16 mouse cellular contexts compared by ENCODE assay signal in genomic region chr8:86204421-86205229, GRCm38 (mm10).
DNase-seq lines count a peak whose midpoint lies in the region; ATAC-seq and TF ChIP-seq lines count a peak whose summit lies in the region.
"Had no signal": no experiment of that assay in that cellular context is flagged by ENCODE, and none has a peak within 500 bp of the region (broad histone marks: within the 10 kb centered on the region; RNA-seq: fewer than 3 reads in every experiment).

No protein-coding gene starts in this region.

- H3K9ac ChIP-seq in hindbrain, embryonic 12.5 days: no peak overlapping the region
- H3K9ac ChIP-seq in hindbrain, embryonic 16.5 days (ENCODE audit: low read depth, low read length): no peak overlapping the region
- H3K9ac ChIP-seq: forebrain, embryonic 15.5 days; limb, embryonic 15.5 days had no signal

- H3K4me2 ChIP-seq in hindbrain, embryonic 12.5 days (replicated peaks): no peak overlapping the region
- H3K4me2 ChIP-seq in hindbrain, embryonic 16.5 days (ENCODE audit: low read length): no peak overlapping the region
- H3K4me2 ChIP-seq: forebrain, embryonic 15.5 days; limb, embryonic 15.5 days had no signal

- H3K27ac ChIP-seq in hindbrain, embryonic 12.5 days: no peak overlapping the region
- no peak overlapping the region for H3K27ac ChIP-seq in hindbrain, embryonic 10.5 days
- H3K27ac ChIP-seq in hindbrain, embryonic 16.5 days (ENCODE audit: low read depth, low read length): peak overlapping the region; percentile 51
- H3K27ac ChIP-seq in kidney, adult 2 months (ENCODE audit: insufficient read depth, low read depth, low read length): no peak overlapping the region
- H3K27ac ChIP-seq: forebrain, embryonic 15.5 days; limb, embryonic 15.5 days had no signal

- no peak for DNase-seq in hindbrain, embryonic 10.5 days (ENCODE audit: low spot score)
- DNase-seq in retina, postnatal 1 day: peak; percentile 38
- DNase-seq in retina, embryonic 14.5 days (ENCODE audit: low spot score): no peak
- DNase-seq in right cerebral cortex, postnatal 4 days: no peak
- DNase-seq in kidney, adult 2 months: no peak
- DNase-seq: adrenal gland, postnatal 25 days; heart, adult 18-20 months; kidney, postnatal 10 days; lung, adult 18-20 months; lung, postnatal 4 days; right cerebral cortex, postnatal 14 days had no signal

- H3K36me3 ChIP-seq in hindbrain, embryonic 12.5 days: no peaks in the 10 kb centered on the region
- H3K36me3 ChIP-seq in hindbrain, embryonic 10.5 days: no peaks in the 10 kb centered on the region
- H3K36me3 ChIP-seq in hindbrain, embryonic 16.5 days (ENCODE audit: control insufficient read depth, insufficient read depth, low read length): no peaks in the 10 kb centered on the region
- H3K36me3 ChIP-seq in kidney, adult 2 months (ENCODE audit: control insufficient read depth, insufficient read depth, low read length): no peaks in the 10 kb centered on the region
- H3K36me3 ChIP-seq: forebrain, embryonic 15.5 days; limb, embryonic 15.5 days had no signal

- no peak for TF ChIP-seq CTCF in kidney, adult 2 months (conservative IDR thresholded peaks at IDR 0.05; ENCODE audit: insufficient read depth, insufficient read length, low read depth, low read length)

- H3K4me1 ChIP-seq in hindbrain, embryonic 12.5 days: peaks cover 11% of the 10 kb centered on the region; the same call in 1 of the 2 replicates
- H3K4me1 ChIP-seq in hindbrain, embryonic 10.5 days (replicated peaks): peaks cover 9% of the 10 kb centered on the region; the same call in 1 of the 2 replicates
- H3K4me1 ChIP-seq in hindbrain, embryonic 16.5 days (ENCODE audit: control insufficient read depth, insufficient read depth, low read depth, low read length): peaks cover 4% of the 10 kb centered on the region
- no peaks in the 10 kb centered on the region for H3K4me1 ChIP-seq in kidney, adult 2 months (ENCODE audit: control insufficient read depth, insufficient read depth, low read length)

- no peak overlapping the region for H3K4me3 ChIP-seq in hindbrain, embryonic 12.5 days
- no peak overlapping the region for H3K4me3 ChIP-seq in hindbrain, embryonic 10.5 days
- H3K4me3 ChIP-seq in hindbrain, embryonic 16.5 days (ENCODE audit: low read length): no peak overlapping the region
- H3K4me3 ChIP-seq in kidney, adult 2 months (ENCODE audit: insufficient read depth, low read depth, low read length): no peak overlapping the region
- H3K4me3 ChIP-seq: forebrain, embryonic 15.5 days; limb, embryonic 15.5 days had no signal

- 0 out of 2 replicates have a peak, but pooled peaks cover 2% of the 10 kb centered on the region for H3K27me3 ChIP-seq in hindbrain, embryonic 12.5 days
- H3K27me3 ChIP-seq in hindbrain, embryonic 10.5 days (ENCODE audit: insufficient read depth, poor library complexity, severe bottlenecking): no peaks in the 10 kb centered on the region
- no peaks in the 10 kb centered on the region for H3K27me3 ChIP-seq in hindbrain, embryonic 16.5 days (replicated peaks; ENCODE audit: control insufficient read depth, insufficient read depth, low read length)
- no peaks in the 10 kb centered on the region for H3K27me3 ChIP-seq in kidney, adult 2 months (replicated peaks; ENCODE audit: control insufficient read depth, insufficient read depth, low read length)
- H3K27me3 ChIP-seq: forebrain, embryonic 15.5 days; limb, embryonic 15.5 days had no signal

- TF ChIP-seq POLR2A in kidney, adult 2 months (IDR thresholded peaks at IDR 0.05; ENCODE audit: low read depth, low read length): no peak

- 40% methylated on average over 6 of the region's 6 CpGs for WGBS in hindbrain, embryonic 12.5 days
- 63% methylated on average over 6 of the region's 6 CpGs for WGBS in hindbrain, embryonic 10.5 days
- WGBS in hindbrain, embryonic 16.5 days: 25% methylated on average over 6 of the region's 6 CpGs
- 39% methylated on average over 6 of the region's 6 CpGs for WGBS in kidney, adult 2 months

- H3K9me3 ChIP-seq in hindbrain, embryonic 12.5 days (replicated peaks): no peaks in the 10 kb centered on the region
- H3K9me3 ChIP-seq in hindbrain, embryonic 10.5 days: no peaks in the 10 kb centered on the region
- no peaks in the 10 kb centered on the region for H3K9me3 ChIP-seq in hindbrain, embryonic 16.5 days (ENCODE audit: control insufficient read depth, low read length)
- H3K9me3 ChIP-seq: forebrain, embryonic 15.5 days; limb, embryonic 15.5 days had no signal

- ATAC-seq in hindbrain, embryonic 12.5 days (ENCODE audit: low FRiP score): peak; percentile 69; the same call in 1 of the 2 replicates
- peak; percentile 76; the same call in 1 of the 2 replicates for ATAC-seq in hindbrain, embryonic 16.5 days
- ATAC-seq: activated CD4-positive, CD25-positive, alpha-beta regulatory T cell, adult 4 months; forebrain, embryonic 15.5 days had no signal
